Mouse (Mus musculus): Measurements from ENCODE around the gene Smap1.
"Not testable (repeated sequence)": the region's sequence is repeated elsewhere in the genome, so short reads cannot be mapped to it uniquely, and the experiment has no call there.

The Smap1 gene

DNA sequence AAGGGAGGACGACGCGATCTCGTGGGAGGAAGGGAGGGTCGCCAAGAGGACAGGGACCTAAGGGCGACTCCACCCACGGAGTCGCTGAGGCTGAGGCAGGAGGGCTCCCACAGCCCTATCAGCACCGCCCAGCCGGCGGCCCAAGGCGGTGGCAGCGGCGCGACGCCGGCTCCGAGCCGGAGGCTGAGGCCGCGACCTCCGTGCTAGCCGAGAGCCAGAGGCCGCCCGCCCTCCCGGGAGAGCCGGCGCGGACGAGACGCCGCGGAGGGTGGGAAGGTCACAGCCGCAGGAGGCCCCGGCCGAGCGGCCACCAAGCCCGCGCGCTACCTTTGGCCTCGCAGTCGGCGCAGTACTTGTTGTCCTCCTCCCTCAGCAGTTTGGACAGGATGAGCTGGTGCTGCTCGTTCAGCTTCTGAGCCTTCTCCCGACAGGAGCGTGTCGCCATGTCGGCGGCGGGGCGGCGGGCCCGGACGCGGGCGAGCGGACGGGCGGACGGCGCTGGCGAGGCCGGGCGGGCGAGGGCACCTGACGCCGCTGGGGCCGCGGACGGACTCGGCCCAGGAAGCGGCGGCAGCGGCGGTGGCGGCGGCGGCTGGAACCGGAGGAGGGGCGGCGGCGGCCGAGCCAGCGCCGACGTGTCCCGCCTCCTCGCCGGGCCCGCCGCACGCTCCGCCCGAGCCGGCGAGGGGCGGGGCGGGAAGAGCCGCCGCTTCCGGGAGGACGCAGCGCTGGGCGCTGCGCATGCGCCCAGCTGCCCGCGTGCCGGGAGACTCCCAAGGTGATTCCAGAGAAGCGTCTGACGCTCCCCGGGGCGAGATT is at the start of gene Smap1:
Smap1 (minus strand) TSS at position 607 of the 819 bp plus-strand sequence.
- DNase-seq (ENCODE audit: extremely low spot score, low spot score): peak; percentile 75

DNA sequence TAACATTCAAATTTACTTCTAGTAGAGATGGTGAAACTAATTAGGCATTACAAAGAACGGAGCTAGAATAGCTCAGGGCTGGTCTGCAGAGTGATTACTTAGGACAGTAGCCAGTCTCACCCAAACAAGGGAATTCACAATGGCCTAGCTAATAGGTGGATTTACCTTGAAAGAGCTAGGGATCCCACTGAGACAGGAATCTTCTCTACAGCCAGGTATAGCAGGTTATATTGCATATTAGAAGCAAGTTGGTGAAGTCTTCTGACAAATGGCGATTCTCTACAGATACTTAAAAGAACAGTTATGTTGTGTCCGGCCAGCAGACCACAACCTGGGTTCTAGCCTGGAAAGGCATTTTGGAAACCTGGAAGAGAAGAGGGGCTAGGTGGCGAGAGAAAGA is 49.0 kb upstream of the Smap1 start:
- DNase-seq (ENCODE audit: extremely low spot score, low spot score): not testable (repeated sequence)

DNA sequence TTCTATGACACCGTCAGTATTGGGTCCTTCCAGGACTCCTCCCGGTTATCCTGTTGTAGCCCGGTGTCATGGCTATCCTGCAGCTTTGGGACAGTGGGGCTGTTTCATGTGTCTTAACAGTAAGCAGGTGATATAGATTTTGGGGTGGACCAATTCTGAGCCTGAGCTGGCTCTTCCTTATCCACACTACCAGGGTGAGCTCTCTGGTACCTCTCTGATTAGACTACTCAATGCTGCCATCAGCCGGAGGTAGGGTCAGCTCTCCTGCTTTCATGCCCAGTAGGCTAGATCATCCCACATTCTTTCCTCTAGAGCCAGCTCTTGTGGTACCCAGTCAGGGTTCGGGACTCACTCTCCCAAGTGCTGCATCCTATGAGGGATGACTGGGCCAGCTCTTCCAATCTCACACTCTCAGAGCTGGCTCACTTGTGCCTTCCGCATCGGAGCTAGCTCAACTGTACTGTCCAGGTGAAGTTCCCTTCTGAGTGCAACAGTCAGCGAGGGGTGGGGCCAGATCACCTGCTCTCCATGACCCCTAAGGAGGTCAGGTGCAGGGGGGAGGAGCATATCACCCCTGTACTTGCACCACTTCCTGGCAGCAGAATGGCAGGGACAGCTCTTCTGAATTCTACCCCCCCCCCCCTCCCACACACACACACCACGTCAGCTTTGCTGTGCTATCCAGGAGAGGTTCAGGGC is 46.1 kb upstream of the Smap1 start:
- DNase-seq (ENCODE audit: extremely low spot score, low spot score): no peak

DNA sequence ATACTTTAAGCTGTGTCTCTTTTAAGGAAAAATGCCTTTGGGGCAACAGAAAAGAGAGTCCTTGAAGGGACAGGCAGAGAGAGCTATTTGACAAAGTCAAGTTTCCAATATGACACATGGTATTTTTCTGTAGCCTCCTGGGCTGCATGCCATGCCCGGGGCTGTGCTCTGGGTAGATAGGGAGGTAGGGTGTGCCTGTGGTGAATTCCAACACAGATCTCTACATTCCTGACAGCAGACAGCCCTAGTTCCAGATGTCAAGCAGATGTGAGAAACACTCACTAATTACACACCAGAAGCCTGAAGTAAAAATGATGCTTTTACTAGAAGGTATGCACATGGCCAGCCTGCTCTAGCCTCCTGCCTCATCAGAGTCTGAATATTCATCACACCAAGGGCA is 44.1 kb upstream of the Smap1 start:
- no peak for DNase-seq (ENCODE audit: extremely low spot score, low spot score)

DNA sequence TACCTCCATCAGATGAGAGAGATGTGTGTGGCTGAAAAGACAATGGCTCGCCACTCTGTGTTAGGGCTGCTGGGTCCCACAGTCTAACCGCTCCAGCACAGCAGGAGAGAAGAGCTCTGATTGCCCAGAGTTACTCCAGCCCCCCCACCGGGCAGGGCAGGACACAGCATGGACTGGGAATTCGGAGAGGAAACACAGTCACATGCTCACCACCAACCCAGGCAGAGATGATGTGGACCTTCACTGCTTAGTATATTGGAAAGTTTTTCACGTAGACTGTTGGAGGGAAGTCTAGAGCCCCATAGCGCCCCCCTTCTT is 37.3 kb upstream of the Smap1 start:
- DNase-seq (ENCODE audit: extremely low spot score, low spot score): peak; percentile 20

- peak; percentile 43 for DNase-seq (ENCODE audit: extremely low spot score, low spot score)
Measured at GRCm38 (mm10) chr1:23958668-23959414, 36.7 kb upstream of the Smap1 start.

DNA sequence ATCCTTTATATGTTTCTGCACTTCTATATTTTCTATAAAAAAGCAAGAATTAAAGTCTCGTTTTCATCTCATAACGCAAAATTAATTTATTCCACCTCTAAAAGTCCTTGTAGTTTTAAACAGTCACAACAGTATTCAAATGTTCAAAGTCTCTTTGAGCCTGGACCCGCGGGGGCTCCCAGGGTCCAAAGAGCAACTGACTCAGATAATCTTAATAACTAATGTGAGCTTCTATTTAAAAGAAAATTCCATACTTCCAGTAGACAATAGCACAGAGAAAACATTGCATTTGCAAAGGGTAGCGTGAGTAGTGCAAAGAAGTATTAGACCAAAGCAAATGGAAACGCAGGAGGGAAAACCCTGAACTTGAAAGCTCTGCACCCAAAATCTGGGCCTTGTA is 36.0 kb upstream of the Smap1 start:
- no peak for DNase-seq (ENCODE audit: extremely low spot score, low spot score)

DNA sequence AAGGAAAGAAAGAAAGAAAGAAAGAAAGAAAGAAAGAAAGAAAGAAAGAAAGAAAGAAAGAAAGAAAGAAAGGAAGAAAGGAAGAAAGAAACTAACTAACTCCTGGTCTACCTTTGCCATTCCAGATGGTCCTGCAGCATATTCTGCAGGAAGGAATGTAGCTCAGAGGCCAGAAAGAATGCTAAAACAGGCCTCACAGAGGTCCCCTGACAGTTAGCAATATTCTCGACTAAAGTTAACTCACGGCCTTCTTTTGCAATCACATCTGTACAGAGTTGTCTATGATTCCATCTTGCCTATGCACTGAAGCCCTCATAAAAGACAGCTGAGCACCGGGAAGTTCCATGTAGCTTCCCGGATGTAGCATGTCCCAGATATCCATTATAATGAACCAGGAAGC is 33.4 kb upstream of the Smap1 start:
- DNase-seq (ENCODE audit: extremely low spot score, low spot score): no peak

DNA sequence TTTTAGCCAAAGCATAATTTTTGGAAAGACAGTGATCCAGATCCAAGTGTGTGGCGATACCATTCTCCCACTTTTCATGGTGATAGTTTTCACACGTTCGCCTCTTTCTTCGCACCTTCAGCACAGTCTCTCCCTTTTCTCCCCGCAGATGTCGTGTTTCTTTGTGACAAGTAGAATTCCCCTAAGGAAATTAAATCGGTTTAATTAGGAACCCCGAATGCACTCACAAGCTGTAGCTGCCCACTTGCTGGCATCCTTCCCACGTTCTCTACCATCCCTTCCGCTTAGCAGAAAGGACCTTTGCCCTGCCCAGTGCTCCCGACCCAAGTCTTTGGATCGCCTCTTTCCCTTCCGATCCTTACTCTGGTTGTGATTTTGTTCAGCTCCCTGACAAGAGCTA is 31.8 kb upstream of the Smap1 start:
- no peak for DNase-seq (ENCODE audit: extremely low spot score, low spot score)

DNA sequence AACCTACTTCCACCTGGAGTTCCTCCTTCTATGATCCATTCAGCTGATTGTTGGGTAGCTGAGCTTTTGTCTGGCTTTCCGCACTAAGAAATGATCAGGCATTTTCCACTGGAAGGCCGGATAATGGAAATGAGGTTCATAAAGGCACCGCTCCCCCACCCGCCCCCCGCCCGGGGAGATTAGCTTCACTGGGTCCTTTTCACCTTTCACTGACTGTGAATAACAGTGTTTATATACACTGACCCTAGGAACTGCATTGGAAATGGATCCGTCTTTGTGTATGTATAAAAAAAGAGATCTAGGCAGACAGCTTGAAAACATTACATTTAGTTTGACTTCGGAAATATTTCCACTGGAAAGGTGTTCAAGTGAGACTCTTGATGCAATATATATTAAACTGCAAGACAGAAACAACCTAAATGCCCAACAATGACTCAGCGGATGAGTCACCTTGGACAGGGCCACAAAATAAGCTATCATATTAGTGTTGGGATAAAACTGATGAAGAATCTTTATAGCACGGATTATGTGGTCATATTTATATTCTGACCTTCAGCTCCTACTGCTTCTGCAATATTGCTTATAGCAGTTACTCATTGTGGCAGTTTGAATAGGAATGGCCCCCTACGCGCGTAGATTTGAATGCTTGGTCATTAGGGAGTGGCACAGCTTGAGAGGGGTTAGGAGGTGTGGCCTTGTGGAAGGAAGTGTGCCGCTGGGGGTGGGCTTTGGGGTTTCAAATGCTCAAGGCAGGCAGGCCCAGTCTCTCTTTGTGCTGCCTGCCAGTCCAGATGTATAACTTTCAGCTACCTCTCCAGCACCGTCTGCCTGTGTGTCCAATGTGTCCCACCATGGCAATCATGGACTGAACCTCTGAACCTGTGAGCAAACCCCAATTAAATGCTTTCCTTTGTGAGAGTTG is 26.9 kb upstream of the Smap1 start:
- DNase-seq (ENCODE audit: extremely low spot score, low spot score): no peak

- DNase-seq (ENCODE audit: extremely low spot score, low spot score): no peak
Measured at GRCm38 (mm10) chr1:23948290-23948689, 26.2 kb upstream of the Smap1 start.

- no peak for DNase-seq (ENCODE audit: extremely low spot score, low spot score)
Measured at GRCm38 (mm10) chr1:23944076-23944475, 22.0 kb upstream of the Smap1 start.

- DNase-seq (ENCODE audit: extremely low spot score, low spot score): no peak
Measured at GRCm38 (mm10) chr1:23943146-23943940, 21.2 kb upstream of the Smap1 start.

GRCm38 (mm10) chr1:23935408-23935762 is 13.3 kb upstream of the Smap1 start:
- no peak for DNase-seq (ENCODE audit: extremely low spot score, low spot score)

DNA sequence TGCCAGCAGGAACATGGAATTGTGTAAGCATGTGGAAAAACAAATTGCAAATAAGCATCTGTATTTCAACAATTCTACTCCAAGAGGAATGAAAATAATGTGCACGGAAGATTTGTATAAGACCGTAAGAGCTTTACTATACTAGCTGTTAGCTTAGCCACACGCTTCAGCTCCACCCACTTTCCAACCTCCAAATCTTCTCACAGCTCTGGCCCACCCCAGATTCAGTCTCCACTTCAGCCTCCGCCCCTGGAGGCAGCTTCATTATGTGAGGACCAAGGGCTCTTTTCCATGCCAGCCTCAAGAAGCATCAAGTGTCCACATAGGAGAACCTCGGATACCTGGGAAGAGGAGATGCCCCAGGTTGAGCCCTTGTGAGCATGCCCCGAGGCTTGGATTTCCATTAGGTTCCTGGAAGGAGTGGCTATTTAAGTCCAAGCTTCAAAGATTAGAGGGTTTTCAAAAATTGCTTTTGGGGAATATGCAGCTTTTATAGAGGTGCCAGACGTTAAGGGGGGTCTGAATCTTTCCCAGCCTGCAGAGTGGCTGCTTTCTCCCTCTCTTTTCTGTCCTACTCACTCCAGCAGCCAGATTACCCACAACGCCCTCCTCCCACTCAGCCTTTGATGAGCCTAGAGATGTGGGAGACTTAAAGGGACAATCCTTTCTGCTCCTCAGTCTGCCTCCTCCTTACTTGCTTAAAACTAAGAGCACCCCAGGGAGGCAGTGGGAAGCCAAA is 12.7 kb upstream of the Smap1 start:
- no peak for DNase-seq (ENCODE audit: extremely low spot score, low spot score)

GRCm38 (mm10) chr1:23929410-23929809 is 7.3 kb upstream of the Smap1 start:
- no peak for DNase-seq (ENCODE audit: extremely low spot score, low spot score)

GRCm38 (mm10) chr1:23928371-23928770 is 6.3 kb upstream of the Smap1 start:
- no peak for DNase-seq (ENCODE audit: extremely low spot score, low spot score)

- no peak for DNase-seq (ENCODE audit: extremely low spot score, low spot score)
Measured at GRCm38 (mm10) chr1:23923779-23924708, 1.9 kb upstream of the Smap1 start.

GRCm38 (mm10) chr1:23922530-23922884 is 390 bp upstream of the Smap1 start:
- no peak for DNase-seq (ENCODE audit: extremely low spot score, low spot score)

All from neural tube, embryonic 10.5 days (tissue).